Mouse (Mus musculus) CD4-positive, CD25-positive, alpha-beta regulatory T cell, adult 2 months (primary cell): ENCODE measurements around the gene Mdm1.
"Not testable (repeated sequence)": the region's sequence is repeated elsewhere in the genome, so short reads cannot be mapped to it uniquely, and the experiment has no call there.

Experiments
- DNase-seq: peaks from one replicate; pipeline ENCODE4 v3.0.0-alpha.2; 2012; ENCODE audit warnings: low read depth, low spot score

The Mdm1 gene

DNA sequence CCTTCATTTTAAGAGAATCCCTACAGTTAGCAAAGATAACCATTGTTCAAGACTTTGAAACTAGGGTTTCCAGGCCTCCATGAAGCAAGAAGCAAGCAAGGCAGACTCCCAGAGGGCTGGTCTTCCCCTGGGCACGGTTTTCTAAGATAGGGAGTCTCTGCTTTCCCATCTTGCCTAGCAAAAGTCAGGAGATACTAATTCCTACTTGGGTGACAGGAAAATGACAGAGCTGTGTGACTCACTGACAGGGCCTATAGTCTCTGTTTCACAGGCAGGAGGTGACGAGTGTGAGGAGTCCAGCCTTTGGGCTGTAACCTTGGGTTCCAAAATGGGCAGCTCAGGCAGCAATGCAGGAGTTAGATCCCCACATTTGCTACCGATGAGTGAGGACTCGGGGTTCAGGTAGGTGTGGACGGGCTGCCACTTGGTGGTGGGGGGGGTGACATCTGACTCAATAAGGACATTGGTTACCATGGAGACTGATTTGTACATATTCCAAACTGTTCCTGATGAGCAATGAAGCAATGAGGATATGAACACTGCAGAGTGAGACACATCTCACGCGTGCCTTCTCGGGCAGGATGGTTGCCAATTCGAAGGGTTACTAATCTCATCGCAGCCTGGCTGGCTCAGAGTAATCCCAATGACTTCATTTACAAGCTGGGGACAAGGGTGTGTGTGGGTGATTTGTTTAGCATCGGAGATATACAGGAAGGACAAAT, 19.0 kb upstream of the Mdm1 start:
- DNase-seq = no peak

DNA sequence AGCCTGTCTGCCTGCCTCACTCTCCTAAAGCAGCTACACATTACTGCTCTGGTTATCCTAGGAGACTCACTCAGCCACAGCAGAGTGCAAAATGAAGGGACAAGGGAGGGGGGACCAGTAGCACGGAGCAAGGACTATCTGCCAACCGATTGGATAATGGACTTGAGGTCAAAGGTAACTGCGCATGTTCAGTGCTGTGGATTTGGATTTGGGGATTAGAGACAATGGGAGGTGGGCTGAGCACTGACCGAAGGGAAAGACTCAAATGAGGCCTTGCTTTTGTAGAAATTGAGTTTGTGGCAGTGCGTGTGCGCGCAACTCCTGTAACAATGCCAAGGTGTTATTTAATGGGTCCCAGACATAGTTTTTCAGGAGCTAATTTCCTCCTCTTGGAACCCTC, 16.4 kb upstream of the Mdm1 start:
- DNase-seq = no peak

DNA sequence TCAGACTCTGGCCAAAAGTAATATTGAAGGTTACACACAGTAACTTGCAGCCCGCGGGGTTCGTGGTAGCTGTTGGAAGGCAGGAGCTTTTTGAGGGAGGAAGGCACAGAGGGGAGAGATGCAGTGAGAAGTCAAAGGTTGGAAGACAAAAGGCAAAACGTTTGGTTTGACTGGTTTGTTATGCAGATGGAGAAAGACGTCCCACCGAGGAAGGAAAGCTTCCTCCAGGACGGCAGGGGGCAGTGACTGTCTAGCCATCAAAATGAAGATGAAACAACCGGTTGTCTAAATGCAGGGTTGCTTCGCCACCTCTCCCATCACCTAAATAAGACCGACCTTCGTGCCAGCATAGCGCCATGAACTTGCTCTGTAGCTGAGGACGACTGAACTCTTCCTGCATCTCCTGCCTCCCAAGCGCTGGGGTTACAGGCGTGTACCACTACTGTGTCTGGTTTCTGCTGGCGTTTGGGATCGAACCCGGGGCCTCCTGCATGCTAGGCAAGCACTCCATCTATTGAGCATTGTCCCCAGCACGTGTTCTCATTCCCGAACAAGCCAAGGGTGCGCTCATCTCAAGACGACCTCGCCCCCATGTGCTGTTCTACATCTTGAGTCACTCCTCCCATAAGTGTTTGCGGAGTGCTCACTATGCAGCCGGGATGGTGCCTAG, 15.7 kb upstream of the Mdm1 start:
- DNase-seq = no peak

DNA sequence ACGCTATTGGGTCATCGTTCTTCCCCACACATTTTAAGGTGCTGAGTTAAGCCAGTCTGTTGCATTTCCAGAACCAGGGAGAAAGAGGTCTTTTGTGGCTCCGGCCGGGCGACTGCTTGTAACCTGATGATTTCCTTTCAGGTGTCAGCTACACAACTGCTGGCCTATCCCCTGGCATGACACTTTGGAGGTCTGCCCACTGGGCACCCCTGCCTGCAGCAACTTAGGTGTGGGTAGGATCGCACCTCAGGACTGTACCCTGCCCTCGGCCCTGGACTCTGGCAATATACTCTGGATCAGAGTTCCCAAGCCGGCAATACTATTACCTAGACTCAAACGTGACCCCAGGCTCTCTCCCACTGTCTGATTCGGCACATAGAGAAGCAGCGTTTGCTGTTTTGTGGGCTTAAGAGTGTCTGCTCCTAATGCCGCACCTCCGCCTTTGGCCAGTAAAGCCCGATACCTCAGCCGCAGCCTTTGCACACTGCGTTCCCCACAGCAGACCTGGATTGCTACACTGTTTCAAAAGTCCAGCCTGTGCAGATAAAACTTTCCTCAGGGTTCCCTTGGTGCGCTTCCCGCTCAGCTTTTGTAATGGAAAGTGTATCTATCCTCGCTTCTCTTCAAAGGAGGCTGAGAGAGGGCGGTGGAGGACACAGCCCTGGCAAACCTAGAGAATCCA, 12.5 kb upstream of the Mdm1 start:
- no peak for DNase-seq

DNA sequence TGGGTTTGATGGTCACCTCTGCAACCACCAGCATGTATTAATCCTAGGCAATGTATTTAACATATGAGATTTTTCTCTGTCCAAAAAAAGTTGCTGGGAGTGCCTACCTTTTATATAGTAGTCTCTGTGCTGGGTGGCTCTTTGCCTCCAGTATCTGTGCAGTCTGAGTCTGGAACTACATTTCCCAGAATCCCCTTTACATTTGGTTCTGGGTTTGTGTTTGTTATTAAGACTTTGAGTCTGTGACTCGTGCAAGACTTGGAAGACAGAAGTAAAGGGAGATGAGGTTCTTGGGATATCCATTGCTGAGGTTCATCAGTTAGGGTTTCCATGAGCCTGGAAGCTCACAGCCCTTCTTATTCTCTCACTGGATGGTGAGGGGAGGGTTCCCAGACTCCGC, 11.6 kb upstream of the Mdm1 start:
- DNase-seq = no peak

DNA sequence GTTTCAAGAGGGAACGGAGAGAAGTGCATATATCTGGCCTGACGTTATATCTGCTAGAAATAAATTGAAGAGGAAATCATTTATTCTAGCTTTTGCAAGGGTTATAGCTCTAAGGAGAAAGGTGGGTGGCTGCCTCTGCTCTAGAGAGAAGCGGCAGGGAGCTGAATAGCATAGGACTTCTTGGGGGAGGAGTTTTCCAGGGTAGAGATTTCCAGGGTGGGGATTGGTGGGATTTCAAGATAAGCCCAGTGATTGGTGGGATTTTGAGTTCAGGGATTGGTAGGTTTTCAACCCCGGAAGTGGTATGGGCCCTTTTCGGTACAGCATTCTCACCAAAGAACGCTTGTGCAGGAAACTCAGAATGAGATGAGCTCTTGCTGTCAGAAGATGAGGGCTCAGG, 8.6 kb upstream of the Mdm1 start:
- DNase-seq = no peak

DNA sequence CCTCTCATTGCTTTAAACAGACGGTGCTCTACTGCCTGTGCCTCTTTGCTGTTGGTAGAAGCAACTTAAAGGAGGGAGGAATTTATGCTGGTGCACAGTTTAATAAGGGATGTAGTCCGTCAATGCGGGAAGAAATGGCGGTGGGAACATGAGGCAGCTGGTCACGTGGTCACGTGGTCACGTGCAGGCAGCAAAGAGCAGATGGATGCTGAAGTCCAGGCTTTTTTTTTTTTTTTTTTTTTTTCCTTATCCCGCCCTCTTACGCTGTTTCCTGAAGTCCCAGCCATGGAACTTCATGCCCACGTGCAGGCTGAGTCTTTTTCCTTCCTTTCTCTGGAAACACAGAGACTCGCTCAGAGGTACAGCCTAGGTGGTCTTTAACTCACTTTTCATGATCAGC, 3.1 kb upstream of the Mdm1 start:
- DNase-seq = no peak

DNA sequence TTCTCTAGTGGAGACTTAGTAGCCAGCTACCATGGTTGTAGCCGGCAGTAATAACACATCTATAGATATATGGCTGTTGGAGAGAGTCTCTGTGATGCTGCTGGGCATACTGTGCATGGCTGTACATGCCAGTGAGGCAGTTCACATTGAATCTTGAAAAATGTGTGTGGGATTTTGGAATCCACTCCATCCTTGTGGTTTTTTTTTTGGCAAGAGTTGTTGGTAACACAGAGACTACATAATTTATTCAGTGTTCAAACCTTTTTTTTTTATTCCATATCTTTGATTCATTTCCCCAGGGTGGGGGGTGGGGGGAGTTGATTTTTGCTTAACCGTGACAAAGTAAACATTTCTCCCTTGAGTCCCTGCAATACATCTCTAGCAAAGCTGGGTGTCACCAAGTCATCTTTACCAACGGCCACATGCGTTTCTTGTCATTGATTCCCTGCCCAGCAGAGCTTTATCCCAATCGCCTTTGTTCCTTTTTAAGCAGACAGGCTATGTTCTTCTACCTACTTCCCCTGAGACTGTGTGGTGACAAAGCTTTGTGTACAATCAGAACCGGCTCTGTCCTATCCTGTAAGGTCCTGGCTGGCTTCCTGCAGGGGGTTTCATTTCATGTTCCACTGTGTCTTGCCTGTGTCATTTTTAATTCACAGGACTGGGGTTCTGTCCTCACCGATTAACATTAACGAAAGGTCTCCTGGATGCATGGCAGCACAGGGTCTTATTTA, 1.6 kb upstream of the Mdm1 start:
- no peak for DNase-seq

DNA sequence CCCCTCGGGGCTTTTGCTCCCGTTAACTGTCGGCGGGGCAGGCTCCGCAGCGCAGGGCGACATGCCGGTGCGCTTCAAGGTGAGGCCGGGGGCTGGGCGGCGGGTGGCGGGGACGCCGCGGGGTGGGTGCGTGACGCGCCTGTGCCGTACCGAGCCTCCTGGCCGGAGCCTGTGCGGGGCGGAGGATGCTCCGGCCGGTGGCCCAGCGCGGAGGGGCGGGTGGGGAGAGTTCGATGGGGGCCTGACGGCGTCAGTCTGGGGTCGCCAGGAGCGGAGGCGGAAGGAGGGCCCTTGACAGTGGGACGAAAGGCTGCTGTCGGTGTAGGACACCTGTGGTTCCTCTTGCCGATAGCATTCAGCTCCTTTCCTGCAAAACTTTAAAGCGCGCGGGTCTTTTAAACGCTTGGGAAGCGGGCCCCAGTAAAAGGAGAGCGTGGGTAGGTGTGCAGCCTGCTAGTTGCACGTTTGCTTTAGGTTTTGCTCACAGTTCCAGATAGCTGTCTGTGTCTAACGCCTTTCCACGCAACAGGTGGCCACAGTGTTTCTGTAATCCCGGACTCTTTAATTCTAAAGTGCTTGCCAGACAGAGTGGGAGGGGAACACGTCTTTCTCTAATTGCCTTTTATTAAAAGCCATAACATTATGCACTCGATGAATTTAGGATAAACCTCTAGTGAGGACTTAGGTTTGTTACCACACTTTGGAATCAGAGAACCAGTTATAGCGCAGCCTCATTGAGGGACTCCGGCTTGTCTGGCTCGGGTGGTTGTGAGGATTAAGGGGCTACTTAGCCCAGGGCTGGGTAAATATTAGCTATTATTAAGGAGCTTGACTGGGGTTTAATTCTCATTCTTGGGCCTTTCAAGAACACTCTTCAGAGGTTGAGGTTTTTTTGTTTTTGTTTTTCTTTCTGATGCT, 532 bp downstream of the Mdm1 start:
- DNase-seq = no peak

DNA sequence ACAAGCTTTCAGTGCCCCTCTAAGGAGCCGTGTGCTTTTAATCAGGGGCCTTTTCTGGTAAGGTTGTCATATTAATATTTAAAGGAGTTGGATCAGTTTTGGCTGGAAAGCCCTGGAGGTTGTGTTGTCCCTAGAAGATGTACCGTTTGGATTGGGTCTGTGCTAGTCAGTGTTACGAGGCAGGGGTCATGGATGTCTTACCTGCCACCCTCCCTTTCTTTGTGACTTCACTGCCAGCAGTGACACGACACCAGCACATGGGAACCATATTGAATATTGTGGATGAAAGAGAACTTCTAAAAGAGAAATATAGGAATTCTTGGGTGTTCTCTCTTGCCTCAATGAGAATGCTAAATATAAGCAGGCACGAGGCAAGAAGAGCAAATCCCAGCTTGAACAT, 7.8 kb downstream of the Mdm1 start:
- DNase-seq = no peak

DNA sequence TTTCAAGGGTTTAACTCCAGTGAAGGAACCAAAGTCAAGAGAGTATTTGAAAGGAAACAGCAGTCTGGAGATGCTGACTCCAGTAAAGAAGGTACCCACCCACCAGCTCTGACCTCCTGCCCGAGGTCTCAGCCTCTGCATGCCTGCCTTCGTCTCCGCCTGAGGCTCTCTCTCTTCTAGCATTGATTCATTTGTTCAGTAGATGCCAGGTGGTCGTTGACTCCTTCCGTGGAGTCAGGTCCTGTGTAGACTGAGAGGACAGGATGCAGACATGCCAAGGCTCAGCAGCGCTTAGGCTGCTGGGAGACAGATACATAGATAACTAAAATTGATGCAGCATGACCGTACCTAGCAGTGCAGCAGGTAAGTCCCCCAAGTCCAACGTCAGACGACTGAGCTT, 9.3 kb downstream of the Mdm1 start:
- DNase-seq = no peak

DNA sequence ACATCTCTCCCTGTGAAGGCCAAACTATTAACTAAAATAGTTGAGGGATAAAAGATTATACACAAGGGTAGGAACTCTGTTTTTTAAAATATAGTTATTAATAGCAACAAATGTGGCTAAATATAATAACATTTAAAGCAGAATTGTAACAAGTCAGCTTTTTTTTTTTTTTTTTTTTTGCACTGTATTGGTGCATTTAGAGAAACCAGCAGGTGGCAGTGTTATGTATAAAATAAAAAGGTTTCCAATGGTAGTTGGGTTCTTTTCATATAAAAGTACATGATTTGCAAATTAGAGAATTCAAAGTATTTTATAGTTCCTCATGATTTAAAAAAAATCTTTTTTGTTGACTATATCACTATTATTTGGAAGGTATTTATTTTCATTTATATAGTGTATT, 14.3 kb downstream of the Mdm1 start:
- peak; percentile 61 for DNase-seq

DNA sequence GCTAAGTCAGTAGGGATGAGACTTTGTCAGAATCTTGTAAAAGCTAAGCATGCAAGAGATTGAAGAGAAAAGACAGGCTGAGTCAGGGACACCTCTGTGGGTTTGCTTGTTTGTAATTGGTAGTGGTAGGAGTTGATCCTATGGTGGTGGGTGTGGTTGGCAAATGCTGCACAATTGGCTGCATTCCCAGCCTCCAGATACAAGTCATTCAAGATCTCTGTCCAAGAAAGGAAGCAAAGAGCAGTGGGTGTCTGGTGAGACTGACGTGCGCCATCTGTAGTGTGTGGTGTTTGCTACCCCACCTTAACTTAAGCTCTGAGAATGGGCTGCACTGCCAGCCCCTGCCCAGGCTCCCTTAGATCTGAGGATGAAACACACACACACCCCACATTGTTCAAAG, 19.5 kb downstream of the Mdm1 start:
- no peak for DNase-seq

DNA sequence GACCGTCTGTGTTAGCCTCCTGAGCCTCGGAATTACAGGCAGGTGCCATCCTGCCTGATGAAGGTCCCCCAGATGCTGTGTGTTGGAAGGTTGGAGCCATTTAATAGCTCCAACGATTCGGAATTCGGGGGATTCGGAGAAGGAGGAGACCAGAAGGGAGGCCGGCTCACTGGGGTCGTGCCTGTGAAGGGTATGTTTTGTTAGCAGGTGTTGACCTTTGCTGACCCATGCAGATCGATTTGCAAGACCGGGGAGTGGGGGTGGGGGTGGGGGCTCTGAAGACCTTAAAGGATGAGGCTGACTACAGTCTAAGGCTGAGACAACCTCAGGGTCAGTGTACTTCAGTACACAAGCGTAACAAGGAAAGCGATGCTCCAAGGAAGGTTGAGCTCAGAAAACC, 27.6 kb downstream of the Mdm1 start:
- DNase-seq = no peak

DNA sequence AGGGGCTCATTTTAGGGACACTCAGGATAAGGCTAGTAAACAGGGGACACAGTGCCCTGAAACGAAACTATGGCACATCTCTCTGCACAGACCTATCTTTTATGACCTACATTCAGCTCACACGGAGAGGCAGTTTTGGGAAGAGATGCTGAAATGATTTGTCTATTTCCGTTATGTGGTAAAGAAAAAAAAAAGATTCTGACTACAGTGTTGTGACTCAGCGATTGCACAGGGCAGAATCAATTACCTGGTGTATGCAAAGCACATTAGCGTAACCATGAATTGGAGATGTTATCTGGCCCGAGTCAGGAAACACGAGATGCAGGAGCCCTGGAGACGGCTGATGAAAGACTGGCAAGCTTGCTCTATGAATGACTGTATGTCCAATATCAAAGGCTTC, 30.8 kb downstream of the Mdm1 start:
- DNase-seq = peak; percentile 66

DNA sequence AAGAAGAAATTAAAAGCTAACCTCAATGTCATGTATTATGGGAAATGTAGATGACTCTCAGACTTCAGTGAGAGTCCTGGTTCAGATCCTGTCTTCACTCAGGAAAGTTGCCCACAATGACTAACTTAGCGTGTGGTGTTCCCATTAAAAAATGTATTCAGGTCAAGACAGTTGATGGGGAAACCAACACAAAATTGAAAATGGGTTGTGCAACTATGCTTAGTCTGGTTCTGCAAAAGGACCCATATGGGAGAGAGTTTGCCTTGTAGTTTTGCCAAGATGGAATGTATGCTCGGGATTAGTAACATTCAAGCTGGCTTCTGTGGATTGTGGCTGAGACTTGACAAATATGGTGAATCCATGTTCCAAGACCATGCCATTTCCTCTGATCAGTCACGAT, 31.3 kb downstream of the Mdm1 start:
- DNase-seq = no peak

DNA sequence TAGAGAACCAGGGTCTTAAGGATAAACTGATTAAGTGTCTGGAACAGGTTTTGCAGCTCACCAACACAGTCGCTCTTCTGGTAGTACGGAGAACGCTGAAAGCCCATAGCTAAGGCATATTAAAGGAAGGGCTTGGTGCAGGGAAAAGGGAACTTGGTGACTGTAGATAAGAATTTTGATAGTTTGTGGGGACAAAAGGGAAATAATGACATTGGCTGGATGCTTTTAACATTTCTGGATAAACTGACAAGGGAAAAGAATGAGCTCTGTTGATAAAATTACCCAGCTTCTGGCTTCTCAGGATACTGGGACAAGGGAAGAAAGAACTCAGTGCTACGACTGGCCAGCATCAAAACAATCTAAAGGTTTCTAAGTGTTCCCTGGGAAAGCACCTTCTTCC, 33.9 kb downstream of the Mdm1 start:
- DNase-seq = not testable (repeated sequence)

DNA sequence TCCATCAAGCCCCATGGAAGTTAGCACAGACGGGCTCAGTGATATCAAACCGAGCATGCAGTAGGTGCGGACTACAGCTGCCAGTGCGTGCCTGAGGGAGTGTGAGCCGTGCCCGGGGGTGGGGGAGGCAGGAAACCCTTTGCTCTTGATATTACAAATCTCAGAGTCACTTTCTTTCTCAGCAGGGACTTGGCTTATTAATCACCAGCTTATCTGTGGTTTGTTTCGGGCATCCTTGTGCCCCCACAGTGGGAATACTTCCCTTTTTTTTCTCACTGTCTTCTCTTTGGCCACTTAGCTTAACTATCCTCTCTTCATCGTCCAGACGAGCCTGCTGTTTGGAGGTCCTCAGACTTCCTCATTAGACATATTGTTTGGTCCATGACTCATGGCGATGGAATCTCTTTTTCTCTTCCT, 37.1 kb downstream of the Mdm1 start:
- no peak for DNase-seq

DNA sequence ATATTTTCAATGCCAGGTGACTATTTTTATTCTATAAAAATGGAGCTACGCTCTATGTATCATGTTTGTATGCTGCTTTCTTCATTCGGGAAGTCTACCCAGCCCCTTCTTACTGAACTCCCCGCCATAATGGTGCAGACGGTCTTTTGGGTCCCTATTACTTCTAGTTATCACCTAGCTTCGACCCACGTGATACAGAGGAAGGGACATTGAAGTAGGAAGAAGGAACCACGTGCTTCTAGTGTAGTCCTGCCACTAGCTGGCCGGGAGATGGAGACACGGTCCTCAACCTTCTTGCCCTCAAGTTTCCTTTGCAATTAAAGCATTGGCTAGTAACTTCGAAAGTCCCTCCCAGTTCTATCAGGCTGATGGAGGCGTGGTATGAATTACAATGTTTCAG, 37.7 kb downstream of the Mdm1 start:
- no peak for DNase-seq

DNA sequence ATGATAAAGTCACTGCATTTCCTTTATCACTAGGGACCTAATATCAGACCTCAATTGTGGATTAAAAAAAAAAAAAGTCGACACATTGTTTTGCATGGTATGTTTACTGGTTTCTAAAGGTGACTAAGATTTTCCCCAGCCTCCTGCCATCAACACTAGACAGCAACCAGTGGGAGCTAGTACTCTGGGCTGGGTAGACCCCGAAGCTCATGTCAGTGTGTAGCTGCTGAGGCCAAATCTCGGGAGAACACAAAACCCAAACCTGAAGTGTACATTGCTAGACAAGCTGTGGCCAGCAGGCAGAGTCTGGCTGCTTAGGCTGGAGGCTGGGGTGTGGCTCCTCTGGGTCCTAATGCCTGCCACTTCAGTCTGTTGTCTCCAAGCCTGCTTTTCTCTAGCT, 53.5 kb downstream of the Mdm1 start:
- peak; percentile 51 for DNase-seq

DNA sequence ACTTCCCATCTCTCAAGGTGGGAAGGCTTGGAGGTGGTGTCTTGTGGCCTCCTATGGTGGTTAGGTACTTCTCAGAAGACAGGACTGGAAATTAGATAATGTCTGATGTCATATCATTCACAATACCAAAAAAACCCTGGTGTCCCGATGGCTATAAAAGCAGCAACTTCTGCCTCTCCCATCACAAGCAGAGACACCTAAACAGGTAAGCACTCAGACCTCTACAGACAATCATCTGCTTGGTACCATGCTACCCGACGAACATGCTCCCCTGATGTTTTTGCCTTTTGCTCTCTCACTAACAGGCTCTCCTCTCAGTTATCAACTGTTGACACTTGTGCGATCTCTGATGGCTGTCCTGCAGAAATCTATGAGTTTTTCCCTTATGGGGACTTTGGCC, 63.0 kb downstream of the Mdm1 start, which contains the start of gene Il22:
Gene Il22, plus strand, starts transcription at position 301 of the 400 bp plus-strand sequence.
- DNase-seq = no peak
